Mouse (Mus musculus): Measurements from ENCODE around the gene Hdgfl2. TPM values are rescaled to one million over a fixed set of nuclear protein-coding genes. Genes with fewer than 3 reads are reported as not detected.
A peak's percentile ranks its signal among the peaks of the same experiment; 100 is the strongest.

The Hdgfl2 gene
- total and polyA plus RNA-seq, 3 experiments, result 35.3 to 93.6 (median 68.9) TPM

- dilution Hi-C loops (cut with MboI; ENCODE audit: extremely low pct_ligation_motif_present, extremely low pct_unique_long_range_greater_than_20kb, low sequenced_read_pairs), result no loop called here
These were observed 51.7 kb downstream of the Hdgfl2 start for GRCm38 (mm10) chr17:56131136-56131535.

GRCm38 (mm10) chr17:56131814-56132213 lies 52.4 kb downstream of the Hdgfl2 start:
- dilution Hi-C loops (cut with MboI; ENCODE audit: extremely low pct_ligation_motif_present, extremely low pct_unique_long_range_greater_than_20kb, low sequenced_read_pairs) (no loop called here), in situ Hi-C loops (cut with MboI; ENCODE audit: low pct_ligation_motif_present, low pct_unique_long_range_greater_than_20kb, low sequenced_read_pairs) (loop anchor here (5.0 kb wide), 1 partner anchor 130 kb away; no protein-coding TSS in a partner anchor)
- peaks cover 0 to 25% of the 10 kb centered on the region in 2 experiments for H3K36me3 ChIP-seq (replicated peaks in 1 of 2; ENCODE audit: control insufficient read depth in 1 of 2, insufficient read depth in 1 of 2, low read length in 1 of 2)
- H3K9ac ChIP-seq (ENCODE audit: insufficient read depth, low read depth), result no peak overlapping the region
- H3K4me3 ChIP-seq (replicated peaks in 1 of 3; ENCODE audit: low read depth in 2 of 3, low read length in 2 of 3, poor library complexity in 1 of 3), result no peak overlapping the region
- peaks cover 20% of the 10 kb centered on the region for H3K27me3 ChIP-seq (replicated peaks)
- H3K79me2 ChIP-seq (replicated peaks; ENCODE audit: control insufficient read depth, extremely low read depth, insufficient read depth, poor library complexity, severe bottlenecking), result no peaks in the 10 kb centered on the region
- TF ChIP-seq POLR2AphosphoS2 (IDR thresholded peaks at IDR 0.05; ENCODE audit: low read depth, low read length), result no peak
- no peak for TF ChIP-seq USF1 (IDR thresholded peaks at IDR 0.05; ENCODE audit: low read depth, low read length)
- no peak for TF ChIP-seq USF2 (conservative IDR thresholded peaks at IDR 0.05; ENCODE audit: low read depth, low read length)
- peak; percentile 9 for TF ChIP-seq RAD21 (IDR thresholded peaks at IDR 0.05; ENCODE audit: low read depth, low read length)
- TF ChIP-seq JUN (IDR thresholded peaks at IDR 0.05; ENCODE audit: insufficient read depth, low read depth, low read length), result no peak
- no peak for TF ChIP-seq ZC3H11A (IDR thresholded peaks at IDR 0.05; ENCODE audit: low read depth, low read length)
- peak; percentile 45 to 74; a peak in 3 of 4 replicates for TF ChIP-seq CTCF (conservative IDR thresholded peaks at IDR 0.05 in 1 of 2, IDR thresholded peaks at IDR 0.05 in 1 of 2; ENCODE audit: low read depth in 2 of 2, low read length in 2 of 2)
- TF ChIP-seq SIN3A (IDR thresholded peaks at IDR 0.05; ENCODE audit: low read length), result no peak
- no peak for TF ChIP-seq MAZ (IDR thresholded peaks at IDR 0.05; ENCODE audit: low read depth, low read length)
- no peak for TF ChIP-seq MXI1 (IDR thresholded peaks at IDR 0.05; ENCODE audit: low read depth, low read length)
- TF ChIP-seq IRF4 (IDR thresholded peaks at IDR 0.05; ENCODE audit: low read depth, low read length), result no peak
- no peak for TF ChIP-seq TCF12 (IDR thresholded peaks at IDR 0.05; ENCODE audit: low read depth, low read length)
- peak; percentile 63 for TF ChIP-seq SMC3 (IDR thresholded peaks at IDR 0.05; ENCODE audit: low read depth, low read length)
- peak; percentile 72 for DNase-seq (ENCODE audit: extremely low read depth)
- peaks cover 3% of the 10 kb centered on the region for H3K9me3 ChIP-seq (replicated peaks; ENCODE audit: low read length)
- H3K4me2 ChIP-seq (ENCODE audit: insufficient read depth, low read depth, poor library complexity, severe bottlenecking), result no peak overlapping the region
- peaks cover 3 to 34% of the 10 kb centered on the region in 2 experiments; a peak in 3 of 4 replicates for H3K4me1 ChIP-seq (ENCODE audit: control insufficient read depth in 1 of 2, insufficient read depth in 2 of 2)
- no peak overlapping the region for H3K27ac ChIP-seq (ENCODE audit: insufficient read depth, low read depth)

More at GRCm38 (mm10) chr17:56131136-56131535, 51.7 kb downstream of the Hdgfl2 start:
- Histone ChIP-seq H3K4me1 (ENCODE audit: control insufficient read depth in 1 of 2, insufficient read depth in 2 of 2) (peaks cover 3 to 33% of the 10 kb centered on the region in 2 experiments; a peak in 3 of 4 replicates), H3K4me3 (replicated peaks in 1 of 3; ENCODE audit: low read depth in 2 of 3, low read length in 2 of 3, poor library complexity in 1 of 3) (no peak overlapping the region), H3K36me3 (replicated peaks in 1 of 2; ENCODE audit: control insufficient read depth in 1 of 2, insufficient read depth in 1 of 2, low read length in 1 of 2) (peaks cover 0 to 28% of the 10 kb centered on the region in 2 experiments), H3K4me2 (ENCODE audit: insufficient read depth, low read depth, poor library complexity, severe bottlenecking) (no peak overlapping the region), H3K27ac (ENCODE audit: insufficient read depth, low read depth) (no peak overlapping the region), H3K79me2 (replicated peaks; ENCODE audit: control insufficient read depth, extremely low read depth, insufficient read depth, poor library complexity, severe bottlenecking) (no peaks in the 10 kb centered on the region), H3K27me3 (replicated peaks) (peaks cover 14% of the 10 kb centered on the region), H3K9ac (ENCODE audit: insufficient read depth, low read depth) (no peak overlapping the region), H3K9me3 (replicated peaks; ENCODE audit: low read length) (peaks cover 3% of the 10 kb centered on the region)
- DNase-seq (ENCODE audit: extremely low read depth), result no peak
- in situ Hi-C loops (cut with MboI; ENCODE audit: low pct_ligation_motif_present, low pct_unique_long_range_greater_than_20kb, low sequenced_read_pairs), result loop anchor here (5.0 kb wide), 1 partner anchor 131 kb away; no protein-coding TSS in a partner anchor
- TF ChIP-seq EP300 (IDR thresholded peaks at IDR 0.05; ENCODE audit: low read length), result no peak
- TF ChIP-seq GABPA (IDR thresholded peaks at IDR 0.05; ENCODE audit: insufficient replicate concordance, low read depth, low read length), result no peak
- TF ChIP-seq POLR2A (IDR thresholded peaks at IDR 0.05; ENCODE audit: low read depth, low read length), result no peak
- no peak for TF ChIP-seq KAT2A (IDR thresholded peaks at IDR 0.05; ENCODE audit: insufficient replicate concordance, low read length)
- TF ChIP-seq NRF1 (IDR thresholded peaks at IDR 0.05; ENCODE audit: low read depth, low read length), result no peak
- TF ChIP-seq ZNF384 (IDR thresholded peaks at IDR 0.05; ENCODE audit: low read depth, low read length), result no peak
- TF ChIP-seq ELF1 (IDR thresholded peaks at IDR 0.05; ENCODE audit: low read depth, low read length), result no peak
- TF ChIP-seq MEF2A (IDR thresholded peaks at IDR 0.05; ENCODE audit: borderline replicate concordance, low read depth, low read length), result no peak
- TF ChIP-seq SIN3A (IDR thresholded peaks at IDR 0.05; ENCODE audit: low read length), result no peak
- no peak for TF ChIP-seq ZC3H11A (IDR thresholded peaks at IDR 0.05; ENCODE audit: low read depth, low read length)
- TF ChIP-seq USF2 (conservative IDR thresholded peaks at IDR 0.05; ENCODE audit: low read depth, low read length), result no peak
